Mouse (Mus musculus) brain, adult 2 months (tissue): ENCODE measurements around the gene Dhx40.
"Not testable (repeated sequence)": the region's sequence is repeated elsewhere in the genome, so short reads cannot be mapped to it uniquely, and the experiment has no call there.

Source experiments
- DNase-seq: peaks from one replicate; pipeline ENCODE4 v3.0.0; 2011; ENCODE audit warnings: low read depth, low spot score

Dhx40 gene

DNA sequence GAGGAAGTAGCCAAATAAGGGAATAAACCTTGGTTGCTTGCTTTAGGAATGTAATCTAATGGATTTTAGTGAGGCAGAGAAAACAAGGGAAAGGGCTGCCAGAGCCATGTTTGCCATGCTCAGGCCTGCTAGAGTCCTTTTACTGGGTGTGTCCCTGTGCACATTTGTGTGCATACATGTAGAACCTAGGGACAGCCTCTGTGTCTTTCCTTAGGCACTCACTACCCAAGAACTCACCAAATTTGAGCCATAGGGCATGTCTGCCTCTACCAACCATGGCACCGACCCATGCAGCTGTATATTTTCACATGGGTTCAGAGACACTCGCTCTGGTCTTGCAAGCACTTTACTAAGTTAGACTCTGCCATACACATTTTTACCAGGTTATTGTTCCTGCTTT is 11.4 kb upstream of the Dhx40 start:
- DNase-seq, result no peak

DNA sequence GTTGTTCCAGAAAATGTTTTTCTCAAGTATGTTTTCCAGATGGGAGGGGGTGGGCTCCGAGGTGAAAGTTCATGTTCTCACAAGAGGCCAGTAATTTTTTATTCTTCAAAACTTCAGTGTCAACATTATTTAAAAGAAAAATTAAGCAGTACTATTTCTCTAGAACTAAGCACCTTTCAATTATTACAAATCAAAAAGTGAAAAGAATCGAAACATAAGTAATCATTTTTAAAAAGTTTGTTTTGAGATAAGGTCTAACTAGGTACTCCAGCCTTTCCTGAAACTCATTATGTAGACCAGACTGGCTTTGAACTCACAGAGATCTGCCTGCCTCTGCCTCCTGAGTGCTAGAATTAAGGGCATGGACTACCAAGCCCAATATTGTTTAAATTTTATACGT is 8.7 kb upstream of the Dhx40 start:
- DNase-seq, result not testable (repeated sequence)

DNA sequence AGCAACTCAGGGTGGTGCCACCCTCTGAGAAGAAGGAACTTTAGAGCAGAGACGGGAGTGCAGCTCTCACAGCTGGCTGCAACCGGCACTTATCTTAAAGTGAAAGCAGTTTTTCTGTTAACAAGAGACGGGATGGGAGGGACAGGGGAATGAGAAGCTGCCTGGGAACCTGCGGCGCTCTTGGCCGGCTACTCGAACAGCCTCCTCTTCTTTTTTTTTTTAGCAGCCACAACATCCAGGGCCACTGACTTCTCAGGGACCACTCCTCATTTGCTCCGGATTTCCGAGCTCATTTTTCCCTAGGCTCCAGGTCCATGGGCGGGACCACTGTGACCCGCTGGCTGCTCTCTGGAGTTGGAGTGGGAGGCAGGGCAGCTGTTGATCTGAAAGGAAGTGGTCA is 6.9 kb upstream of the Dhx40 start:
- DNase-seq, result not testable (repeated sequence)

DNA sequence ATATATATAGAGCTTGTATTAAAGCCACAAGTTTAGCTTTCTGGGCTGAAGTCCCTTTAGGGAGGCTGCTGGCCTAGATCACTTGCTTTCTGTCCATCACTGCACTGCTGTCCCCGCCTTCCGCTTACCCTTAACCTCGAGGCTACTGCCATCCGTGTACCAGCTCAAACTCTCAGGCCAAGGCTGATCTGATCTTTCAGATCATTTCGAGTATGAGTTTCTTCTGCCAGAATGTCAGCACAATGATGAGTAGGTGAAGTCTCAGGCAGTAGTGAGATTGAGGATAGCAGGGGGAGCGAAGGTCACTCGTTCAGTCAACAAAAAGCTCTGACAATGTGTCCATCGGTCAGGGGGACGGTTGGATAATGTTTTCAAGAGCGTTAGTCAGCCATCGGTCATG is 5.7 kb upstream of the Dhx40 start:
- DNase-seq, result not testable (repeated sequence)

DNA sequence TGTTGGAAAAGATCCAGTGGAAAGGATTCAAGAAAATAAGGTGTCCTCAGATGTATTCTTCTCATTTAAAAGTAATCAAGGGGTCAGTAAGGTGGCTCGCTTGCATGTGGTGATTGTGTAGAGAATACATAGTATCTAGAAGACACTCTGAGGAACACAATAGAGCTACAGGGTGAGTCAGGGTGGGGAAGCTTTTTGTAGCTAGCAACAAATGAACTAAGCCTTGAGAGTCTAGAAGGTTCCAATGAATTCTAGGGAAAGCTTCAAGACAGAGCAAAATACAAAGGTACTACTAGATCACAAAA is 3.7 kb upstream of the Dhx40 start:
- DNase-seq, result no peak

DNA sequence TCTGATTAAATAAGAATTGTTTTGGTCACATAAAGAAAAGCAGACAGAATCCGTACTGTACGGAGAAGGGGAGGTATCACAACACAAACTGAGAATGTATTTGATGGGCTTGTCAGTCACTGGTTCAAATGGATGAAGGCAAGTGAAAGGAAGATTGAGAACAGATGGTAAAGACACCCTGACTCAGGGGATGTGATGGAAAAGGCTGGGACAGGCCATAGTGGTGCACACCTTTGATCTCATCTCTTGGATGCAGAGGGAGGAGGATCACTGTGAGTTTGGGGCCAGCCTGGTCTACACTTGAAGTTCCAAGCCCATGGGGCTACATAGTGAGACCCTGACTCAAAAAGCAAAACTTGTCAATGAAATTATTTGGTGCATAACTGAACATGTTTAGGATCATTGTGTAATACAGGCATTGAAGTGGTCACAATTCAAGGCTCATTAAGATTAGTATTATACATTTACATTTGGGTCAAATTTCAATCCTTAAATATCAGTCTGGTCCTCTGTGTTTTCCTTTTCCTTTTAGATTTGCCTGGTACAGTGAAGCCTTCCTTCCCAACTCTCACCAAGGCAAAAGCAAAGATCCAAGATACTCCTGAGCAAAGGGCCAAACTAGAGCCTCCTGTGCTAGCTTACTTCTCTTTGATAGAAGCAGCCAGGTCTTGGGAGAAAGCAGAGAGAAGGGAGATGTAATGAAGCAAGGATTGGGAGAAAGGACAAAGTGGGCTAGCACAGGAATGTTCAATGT is 3.2 kb upstream of the Dhx40 start:
- DNase-seq, result no peak

DNA sequence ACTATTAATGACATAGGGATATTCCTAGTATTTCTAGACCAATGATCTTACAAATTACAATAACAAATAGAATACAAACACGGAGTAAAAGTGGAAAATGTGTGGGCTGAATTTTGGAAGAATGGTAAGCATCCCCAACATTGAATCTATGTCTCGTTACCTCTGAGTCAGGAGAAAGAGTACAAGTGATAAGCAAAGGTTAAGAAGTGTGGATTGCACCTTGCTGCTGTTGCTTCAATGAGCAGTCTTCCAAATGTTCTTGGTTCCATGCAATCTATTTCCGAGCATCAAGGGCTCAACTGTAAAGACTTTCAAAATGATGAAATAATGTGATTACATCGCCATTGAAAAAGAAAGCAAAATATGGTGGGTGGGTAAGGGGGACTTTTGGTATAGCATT is 2.3 kb upstream of the Dhx40 start:
- no peak for DNase-seq

DNA sequence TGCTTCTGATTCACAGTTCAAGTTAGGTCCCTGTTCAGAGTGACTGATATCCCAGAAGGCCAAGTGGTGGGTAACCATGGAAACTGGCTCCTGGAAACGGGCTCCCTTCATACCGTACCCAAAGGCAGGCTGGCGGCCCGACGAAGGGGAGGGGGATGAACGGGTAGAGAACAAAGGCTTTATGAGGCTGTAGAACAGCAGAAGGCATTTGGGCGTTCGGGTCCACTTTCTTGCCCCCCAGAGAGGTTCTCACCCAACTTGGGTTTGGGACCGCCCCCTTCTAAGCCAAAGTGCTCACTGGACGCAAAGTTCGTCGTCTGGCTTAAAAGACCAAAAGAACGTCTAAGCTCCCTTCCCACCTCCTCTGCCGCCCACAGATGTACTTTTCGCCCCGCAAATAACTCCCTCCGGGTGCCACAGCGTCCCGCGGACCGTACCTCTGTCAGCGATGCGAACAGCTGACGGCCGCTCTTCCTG is 507 bp downstream of the Dhx40 start:
- DNase-seq, result peak; percentile 89

DNA sequence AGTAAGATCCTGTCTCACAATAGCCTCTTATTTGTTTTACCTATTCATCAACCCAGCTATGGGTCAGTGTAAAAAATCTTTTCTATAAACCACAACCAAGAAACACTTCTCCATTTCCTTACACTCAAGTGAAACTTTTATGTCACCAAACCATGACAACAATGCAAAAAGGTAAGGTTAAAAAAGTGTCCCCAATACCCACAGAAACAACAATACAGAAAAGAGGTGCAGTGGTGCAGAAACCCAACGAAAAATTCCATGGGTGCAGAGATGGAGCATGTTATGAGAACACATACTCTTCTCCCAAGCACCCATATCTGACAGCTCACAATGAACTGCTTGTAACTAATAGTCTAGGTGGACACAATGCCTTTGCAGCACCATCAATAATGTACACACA is 13.4 kb downstream of the Dhx40 start:
- DNase-seq, result no peak

DNA sequence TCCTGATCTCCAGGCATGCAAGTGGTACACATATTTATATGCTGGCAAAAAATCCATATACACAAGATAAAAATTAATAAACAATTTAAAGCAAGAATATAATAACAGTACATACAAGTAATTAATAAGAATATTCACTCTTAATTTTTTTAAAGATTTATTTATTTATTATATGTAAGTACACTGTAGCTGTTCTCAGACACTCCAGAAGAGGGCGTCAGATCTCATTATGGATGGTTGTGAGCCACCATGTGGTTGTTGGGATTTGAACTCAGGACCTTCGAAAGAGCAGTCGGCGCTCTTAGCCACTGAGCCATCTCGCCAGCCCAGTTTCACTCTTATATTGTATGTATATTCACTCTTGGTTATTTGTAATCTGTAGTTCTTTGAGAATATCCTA is 20.1 kb downstream of the Dhx40 start:
- not testable (repeated sequence) for DNase-seq

DNA sequence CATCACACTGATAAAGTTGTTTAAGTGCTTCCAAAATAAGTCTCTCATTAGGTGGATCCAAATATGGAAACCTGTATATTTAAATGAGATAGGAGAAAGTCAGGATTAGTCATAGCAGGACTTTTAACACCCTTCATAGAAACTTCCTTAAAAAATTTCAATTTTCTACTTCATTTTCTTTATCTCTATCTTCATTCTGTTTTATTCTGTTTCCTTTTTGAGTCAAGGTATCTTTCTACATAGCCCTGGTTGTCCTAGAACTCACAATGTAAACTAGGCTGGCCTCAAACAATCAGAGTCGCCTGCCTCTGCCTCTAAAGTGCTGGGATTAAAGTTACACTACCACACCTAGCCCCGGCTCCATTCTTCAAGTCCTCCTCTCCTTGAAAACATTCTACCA is 21.8 kb downstream of the Dhx40 start:
- DNase-seq, result no peak

DNA sequence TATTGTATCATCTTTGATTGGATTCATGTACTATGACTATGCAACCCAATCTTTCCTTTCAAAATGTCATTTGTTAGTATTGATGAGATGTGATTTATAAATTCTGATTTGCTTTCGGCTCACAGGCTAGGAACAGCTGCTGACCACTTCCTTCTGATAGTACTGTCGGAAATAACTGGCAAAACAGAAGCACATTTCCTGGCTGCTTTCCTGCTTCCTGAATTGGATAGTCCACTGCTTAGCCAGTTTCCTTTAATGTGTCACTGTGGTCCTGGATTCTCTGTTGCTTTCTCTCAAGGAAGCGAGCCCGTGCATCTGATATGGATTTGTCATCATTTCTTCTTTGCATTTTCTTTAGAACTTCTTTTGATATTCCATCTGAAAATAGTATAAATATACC is 37.7 kb downstream of the Dhx40 start:
- no peak for DNase-seq

DNA sequence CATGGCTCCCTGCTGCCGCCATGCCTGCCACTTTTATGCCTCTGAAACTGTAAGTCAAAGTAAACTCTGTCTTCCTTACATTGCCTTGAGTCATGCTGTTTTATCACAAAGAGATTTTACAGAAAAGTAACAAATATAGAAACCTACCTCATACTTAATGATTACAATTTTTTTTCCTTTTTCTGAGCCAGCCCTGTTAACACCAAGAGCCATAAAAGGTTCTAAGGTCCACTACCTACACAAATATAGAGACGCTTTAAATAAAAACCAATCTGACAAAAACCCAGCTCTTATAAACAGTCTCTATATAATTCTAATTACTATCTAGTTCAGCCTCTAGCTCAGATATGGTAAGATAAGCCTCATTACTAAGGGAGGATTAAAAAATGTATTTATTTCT is 43.0 kb downstream of the Dhx40 start:
- DNase-seq, result no peak

DNA sequence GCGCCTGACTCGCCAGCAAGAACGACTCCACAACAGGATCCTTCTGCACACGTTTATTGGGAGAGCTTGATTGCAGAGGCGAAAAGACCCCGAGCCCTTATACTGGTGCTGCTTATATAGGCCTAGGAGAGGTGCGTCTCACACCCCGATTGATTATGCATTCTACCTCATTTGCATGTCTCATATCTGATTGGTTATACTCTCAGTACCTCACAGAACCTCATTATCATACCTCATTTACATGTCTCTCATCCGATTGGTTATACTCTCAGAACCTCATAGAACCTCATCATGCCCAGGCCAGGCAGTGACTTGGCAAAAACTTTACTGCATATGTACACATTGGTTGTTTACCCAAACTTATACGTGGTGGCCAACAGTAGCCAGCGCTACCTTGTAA is 44.4 kb downstream of the Dhx40 start:
- DNase-seq, result not testable (repeated sequence)

DNA sequence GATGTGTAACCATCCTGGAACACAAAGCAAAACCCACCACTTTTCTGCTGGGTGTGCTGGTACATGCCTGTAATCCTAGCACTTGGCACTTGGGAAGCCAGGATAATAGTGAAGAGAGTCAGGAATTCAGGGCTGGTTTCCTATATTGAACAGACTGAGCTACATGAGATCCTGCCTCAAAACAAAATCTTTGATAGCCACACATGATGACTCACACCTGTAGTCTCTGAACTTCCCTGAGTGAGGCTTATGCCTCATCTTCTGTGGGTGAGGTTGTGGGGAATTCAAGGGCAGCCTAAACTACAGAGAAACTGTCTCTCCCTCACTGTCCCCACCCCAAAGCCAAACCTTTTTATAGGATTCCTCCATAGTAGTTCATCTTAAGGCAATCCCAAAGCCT is 47.2 kb downstream of the Dhx40 start:
- DNase-seq, result peak; percentile 43

DNA sequence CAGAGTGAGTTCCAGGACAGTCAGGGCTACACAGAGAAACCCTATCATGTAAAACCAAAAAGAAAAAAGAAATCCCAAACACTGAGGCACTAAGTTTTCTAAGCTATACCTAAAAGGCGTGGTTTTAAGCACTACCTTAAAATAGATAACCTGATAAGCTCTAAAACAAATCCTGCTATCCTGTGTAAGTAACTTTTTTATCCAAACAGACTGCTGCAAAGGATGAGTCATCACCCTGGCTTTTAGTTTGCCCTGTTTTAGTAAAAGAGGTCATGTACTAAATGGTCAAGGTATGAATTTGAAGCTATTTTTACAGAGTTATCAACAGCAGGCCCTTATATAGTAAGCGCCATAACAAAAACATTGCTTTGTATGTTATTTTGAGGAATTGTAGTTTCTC is 47.7 kb downstream of the Dhx40 start:
- no peak for DNase-seq

DNA sequence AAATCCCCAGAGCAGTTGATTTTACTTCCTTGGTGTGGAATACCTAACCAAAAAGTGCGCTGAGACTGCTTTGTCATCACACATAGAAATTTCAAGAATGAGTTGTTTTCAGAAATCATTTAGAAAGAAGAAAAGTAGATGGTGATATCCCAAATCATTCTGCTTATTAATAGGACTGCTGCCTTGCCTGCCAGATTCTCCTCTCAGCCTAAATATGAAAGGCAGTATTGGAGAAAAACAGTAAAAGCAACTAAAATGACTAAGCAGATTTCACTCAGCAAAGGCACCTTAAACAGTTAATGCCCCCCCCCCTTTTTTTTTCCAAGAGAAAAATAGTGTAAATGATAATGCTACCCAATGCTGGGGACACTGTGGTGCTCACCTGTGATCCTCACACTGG is 48.3 kb downstream of the Dhx40 start:
- DNase-seq, result no peak

DNA sequence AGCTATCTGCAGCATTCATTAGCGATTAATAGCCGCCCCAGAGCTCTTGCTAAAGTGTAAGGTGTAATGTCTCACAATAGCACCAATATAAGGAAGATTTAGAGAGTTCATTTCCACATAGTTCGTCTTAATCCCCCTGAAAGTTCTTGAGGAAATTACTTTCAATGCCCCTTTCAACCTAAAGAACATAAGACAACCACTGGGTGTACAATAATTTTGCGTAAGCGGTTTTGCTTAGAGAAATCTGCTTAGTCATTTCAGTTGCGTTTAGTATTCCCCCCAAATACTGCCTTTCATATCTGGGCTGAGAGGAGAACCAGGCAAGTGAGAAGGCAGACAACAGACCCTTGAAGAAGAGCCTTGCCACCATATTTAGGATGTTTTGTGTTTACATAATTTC is 49.0 kb downstream of the Dhx40 start:
- DNase-seq, result peak; percentile 24

DNA sequence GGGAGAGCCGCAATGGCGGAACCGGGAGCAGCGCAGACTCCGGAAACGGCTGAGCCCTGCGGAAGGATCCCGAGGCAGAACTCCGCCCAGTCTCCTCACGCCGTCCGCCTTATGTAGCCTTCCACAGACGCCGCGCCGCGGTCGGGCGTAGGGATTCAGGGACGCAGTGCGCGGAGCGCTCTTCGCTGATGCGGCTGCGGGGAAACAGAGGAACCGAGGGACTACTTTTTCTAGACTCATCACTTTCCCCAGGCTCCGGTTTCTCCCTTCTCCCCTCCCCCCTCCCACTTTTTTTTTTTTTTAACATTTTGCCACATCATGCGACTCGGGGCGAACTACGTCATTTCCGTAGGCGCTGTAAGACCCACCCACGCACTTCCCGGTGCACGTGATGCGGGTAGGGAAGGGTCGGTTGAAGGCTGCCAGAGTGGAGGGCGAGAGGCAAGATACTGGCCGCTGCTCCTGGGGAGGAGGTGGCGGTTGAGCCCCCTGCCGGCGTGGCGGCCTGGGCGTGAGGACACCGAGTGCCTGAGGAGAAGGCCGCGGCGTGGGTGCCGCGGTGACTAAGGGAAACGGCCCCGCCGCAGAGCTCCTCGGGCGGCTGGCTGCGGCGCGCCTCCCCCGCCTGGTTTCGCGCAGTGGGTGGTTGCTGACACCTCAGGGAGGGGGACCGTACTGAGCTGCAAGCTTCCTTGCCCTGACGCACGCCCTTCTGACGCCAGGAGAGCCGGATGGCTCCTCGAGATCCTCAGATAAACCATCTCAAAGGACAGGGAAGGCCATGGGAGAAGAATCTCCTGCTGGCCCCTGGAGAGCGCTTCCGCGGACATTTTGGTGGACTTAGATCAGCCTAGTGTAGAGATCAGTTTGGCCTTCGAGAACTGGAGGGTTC is 49.8 kb downstream of the Dhx40 start, which contains the start of gene Cltc:
Gene Cltc, minus strand, starts transcription at position 86 of the 892 bp plus-strand sequence.
- DNase-seq, result peak; percentile 100

DNA sequence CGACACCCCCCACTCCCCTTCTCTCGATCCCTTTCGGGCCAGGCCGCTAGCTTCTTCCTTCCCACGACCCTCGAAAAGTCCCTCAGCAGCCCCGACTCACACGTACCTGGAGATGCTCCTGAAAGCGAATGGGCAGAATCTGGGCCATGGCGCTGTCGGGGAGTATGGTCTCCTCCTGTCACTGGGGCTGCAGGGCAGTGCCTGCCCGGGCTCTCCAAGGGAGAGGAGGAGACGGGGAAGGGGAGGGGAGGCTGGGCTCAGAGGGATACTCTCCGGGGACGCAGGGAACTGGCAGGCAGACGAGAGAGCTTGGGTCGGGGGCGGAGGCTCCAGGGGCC is 50.4 kb downstream of the Dhx40 start:
- no peak for DNase-seq

DNA sequence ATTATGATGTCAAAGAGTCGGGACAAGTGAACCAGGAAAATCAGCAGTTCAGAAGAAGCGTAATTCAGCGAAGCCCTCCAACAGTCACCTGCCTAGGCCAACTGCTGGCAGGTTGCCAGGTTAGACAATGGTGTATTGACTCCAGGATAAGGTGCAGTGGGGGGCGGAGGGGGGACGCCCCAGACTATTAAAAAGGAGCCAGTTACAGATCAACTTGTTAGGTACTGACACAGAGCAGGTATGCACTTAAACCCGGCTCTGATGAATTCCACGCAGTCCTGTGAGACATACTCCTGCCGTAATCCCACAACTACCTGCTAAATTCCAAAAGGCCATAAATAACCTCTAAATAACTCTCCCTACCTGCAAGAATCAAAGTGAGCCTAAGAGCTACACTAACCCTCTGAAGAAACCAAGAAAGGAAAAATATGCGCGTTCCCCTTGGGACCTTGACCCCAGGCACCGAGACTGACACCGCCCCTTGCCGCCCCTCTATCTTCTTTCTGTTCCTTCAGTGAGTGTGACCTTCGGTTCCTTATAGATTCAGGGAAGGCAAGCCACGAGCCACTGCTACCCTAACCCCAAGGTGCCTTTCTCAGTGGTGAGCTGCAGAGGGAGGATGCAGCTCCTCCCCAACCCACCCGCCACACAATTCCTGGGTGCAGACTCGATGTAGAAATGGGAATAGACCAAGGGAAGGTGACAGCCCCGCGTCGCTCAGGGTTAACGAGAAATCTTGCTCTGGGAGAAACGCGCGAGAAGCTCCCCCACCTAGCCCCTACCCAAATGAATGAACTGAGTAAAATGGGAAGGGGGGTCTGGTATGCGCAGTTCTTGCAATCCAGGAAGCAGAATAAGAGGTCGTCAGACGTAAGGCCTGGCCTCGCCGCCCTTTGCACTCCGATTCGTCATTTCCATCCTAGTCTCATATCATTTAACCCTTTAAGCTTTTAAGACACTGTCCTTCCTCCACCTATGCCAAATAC is 51.1 kb downstream of the Dhx40 start:
- DNase-seq, result peak; percentile 85

DNA sequence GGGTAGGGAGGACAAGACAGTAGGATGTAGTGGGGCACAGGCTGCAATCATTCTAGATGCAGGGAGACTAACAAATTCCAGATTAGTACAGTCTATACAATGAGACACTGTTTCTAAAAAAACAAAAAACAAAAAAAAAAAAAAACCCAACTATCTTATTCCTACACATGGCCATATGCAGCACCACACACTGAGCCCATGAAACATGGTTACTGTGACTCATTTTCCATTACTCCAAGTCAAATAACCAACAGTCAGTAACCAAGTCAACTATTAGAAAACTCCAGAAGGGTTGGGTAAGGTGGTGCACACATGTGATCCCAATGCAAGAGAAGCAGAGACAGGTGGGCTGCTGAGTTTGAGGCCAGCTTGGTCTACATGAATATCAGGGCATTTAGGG is 55.1 kb downstream of the Dhx40 start:
- no peak for DNase-seq
